Mouse (Mus musculus): ENCODE measurements around the gene Gne.

Gene Gne

GRCm38 (mm10) chr4:44083945-44084344 lies at the start of gene Gne:
Gene Gne (minus strand): TSS chr4:44084177.
- DNase-seq (ENCODE audit: low spot score in 2 of 2), result no peak

- no peak for DNase-seq (ENCODE audit: low spot score in 2 of 2)
Measured at GRCm38 (mm10) chr4:44126805-44127204, 42.8 kb upstream of the Gne start.

GRCm38 (mm10) chr4:44119410-44120201 lies 35.6 kb upstream of the Gne start:
- no peak for DNase-seq (ENCODE audit: low spot score in 2 of 2)

GRCm38 (mm10) chr4:44115046-44115445 lies 31.1 kb upstream of the Gne start:
- DNase-seq (ENCODE audit: low spot score in 2 of 2), result no peak

- no peak for DNase-seq (ENCODE audit: low spot score in 2 of 2)
Measured at GRCm38 (mm10) chr4:44113393-44114138, 29.6 kb upstream of the Gne start.

GRCm38 (mm10) chr4:44112741-44113140 lies 28.8 kb upstream of the Gne start:
- no peak for DNase-seq (ENCODE audit: low spot score in 2 of 2)

- no peak for DNase-seq (ENCODE audit: low spot score in 2 of 2)
Measured at GRCm38 (mm10) chr4:44110771-44111170, 26.8 kb upstream of the Gne start.

GRCm38 (mm10) chr4:44108297-44108696 lies 24.3 kb upstream of the Gne start:
- DNase-seq (ENCODE audit: low spot score in 2 of 2), result no peak

- DNase-seq (ENCODE audit: low spot score in 2 of 2), result no peak
Measured at GRCm38 (mm10) chr4:44107339-44107738, 23.4 kb upstream of the Gne start.

GRCm38 (mm10) chr4:44106297-44106821 lies 22.4 kb upstream of the Gne start:
- no peak for DNase-seq (ENCODE audit: low spot score in 2 of 2)

- DNase-seq (ENCODE audit: low spot score in 2 of 2), result no peak
Measured at GRCm38 (mm10) chr4:44104195-44104917, 20.4 kb upstream of the Gne start.

GRCm38 (mm10) chr4:44103620-44104019 lies 19.6 kb upstream of the Gne start:
- DNase-seq (ENCODE audit: low spot score in 2 of 2), result no peak

- DNase-seq (ENCODE audit: low spot score in 2 of 2), result no peak
Measured at GRCm38 (mm10) chr4:44097576-44098335, 13.8 kb upstream of the Gne start.

GRCm38 (mm10) chr4:44094475-44094874 lies 10.5 kb upstream of the Gne start:
- DNase-seq (ENCODE audit: low spot score in 2 of 2), result no peak

- DNase-seq (ENCODE audit: low spot score in 2 of 2), result no peak
Measured at GRCm38 (mm10) chr4:44092359-44092758, 8.4 kb upstream of the Gne start.

GRCm38 (mm10) chr4:44085566-44085965 lies 1.6 kb upstream of the Gne start:
- DNase-seq (ENCODE audit: low spot score in 2 of 2), result no peak

GRCm38 (mm10) chr4:44084602-44085325 lies 787 bp upstream of the Gne start:
- no peak for DNase-seq (ENCODE audit: low spot score in 2 of 2)

GRCm38 (mm10) chr4:44078358-44078933 lies 5.5 kb downstream of the Gne start:
- no peak for DNase-seq (ENCODE audit: low spot score in 2 of 2)

GRCm38 (mm10) chr4:44074422-44074821 lies 9.6 kb downstream of the Gne start:
- no peak for DNase-seq (ENCODE audit: low spot score in 2 of 2)

- no peak for DNase-seq (ENCODE audit: low spot score in 2 of 2)
Measured at GRCm38 (mm10) chr4:44073799-44074198, 10.2 kb downstream of the Gne start.

Data from frontal cortex, postnatal 14 days (tissue).